Mouse (Mus musculus) megakaryocyte, embryonic 14.5 days (primary cell): Measurements from ENCODE around the gene Fbxo39.
"Not testable (repeated sequence)": the region's sequence is repeated elsewhere in the genome, so short reads cannot be mapped to it uniquely, and the experiment has no call there.

Source experiments
- FLI1 ChIP-seq: IDR thresholded peaks from 2 replicates; pipeline ENCODE4 v1.6.1; 2012; ENCODE audit warnings: low read length, inconsistent platforms, mixed read lengths
- GATA1 ChIP-seq: IDR thresholded peaks from 3 replicates; pipeline ENCODE4 v1.6.1; 2012; ENCODE audit warnings: mixed read lengths, low read length, inconsistent platforms, borderline replicate concordance

GRCm38 (mm10) chr11:72343238-72343625, 29.0 kb downstream of the Fbxo39 start:
- TF ChIP-seq GATA1, FLI1: not testable (repeated sequence)
